Mouse (Mus musculus) forebrain, postnatal 0 days (tissue): ENCODE results near the gene Rpl11. TPM values are rescaled to one million over a fixed set of nuclear protein-coding genes. Genes with fewer than 3 reads are reported as not detected.

ENCODE experiments used
- ATAC-seq: fragments of 200-750 bp; cut with Nextera tagmentation; 2 replicates; pipeline ENCODE4 v1.8.0; 2017; ENCODE audit warnings: mild to moderate bottlenecking, moderate library complexity
- DNase-seq: peaks from one replicate; pipeline ENCODE4 v3.0.0-alpha.2; 2015
- H3K27ac ChIP-seq: fragments of 300-500 bp; sonication (generic); 2 replicates; pipeline ENCODE4 v1.5.1; 2014; ENCODE audit warnings: low read depth, mild to moderate bottlenecking, antibody characterized with exemption, low read length, moderate library complexity, mixed read lengths
- H3K27me3 ChIP-seq: fragments of 300-500 bp; sonication (generic); 2 replicates; pipeline ENCODE4 v1.6.1; 2014; ENCODE audit warnings: mild to moderate bottlenecking, low read length, mixed read lengths; ENCODE audit not compliant: insufficient read depth
- H3K36me3 ChIP-seq: fragments of 300-500 bp; sonication (generic); 2 replicates; pipeline ENCODE4 v1.6.1; 2014; ENCODE audit warnings: mild to moderate bottlenecking, moderate library complexity; ENCODE audit not compliant: insufficient read depth
- H3K4me1 ChIP-seq: fragments of 300-500 bp; sonication (generic); 2 replicates; pipeline ENCODE4 v1.6.1; 2014; ENCODE audit warnings: antibody characterized with exemption; ENCODE audit not compliant: insufficient read depth
- H3K4me2 ChIP-seq: fragments of 300-500 bp; sonication (generic); 2 replicates; pipeline ENCODE4 v1.6.1; 2014; ENCODE audit warnings: low read depth, mild to moderate bottlenecking, moderate library complexity
- H3K4me3 ChIP-seq: fragments of 300-500 bp; sonication (generic); 2 replicates; pipeline ENCODE4 v1.5.1; 2014; ENCODE audit warnings: low read depth, low read length, mixed read lengths
- H3K9ac ChIP-seq: fragments of 300-500 bp; sonication (generic); 2 replicates; pipeline ENCODE4 v1.6.1; 2014; ENCODE audit warnings: mild to moderate bottlenecking
- H3K9me3 ChIP-seq: fragments of 300-500 bp; sonication (generic); 2 replicates; pipeline ENCODE4 v1.6.1; 2016; ENCODE audit warnings: low read length
- CTCF ChIP-seq: sonication (generic); IDR thresholded peaks from 2 replicates; pipeline ENCODE4 v1.5.1; 2016; ENCODE audit warnings: antibody characterized with exemption, control low read depth, low read depth
- WGBS: fragments of 180-500 bp; shearing (Covaris S2); extraction: QIAGEN DNeasy Blood & Tissue Kit; methylation state at CpG from one replicate; pipeline ENCODE4 v1.1.7; 2014; 5-methylcytosine and 5-hydroxymethylcytosine counted together
- polyA plus RNA-seq: library from polyadenylated mRNA; unstranded; fragments of >200 nt; fragmentation: Nextera tagmentation; extraction: Ambion mirVana; gene quantifications from 2 replicates; pipeline ENCODE4 v1.2.1, GENCODE M21; 2015
- total RNA-seq: library from RNA; depleted of rRNA; stranded (reverse); fragments of >200 nt; gene quantifications from 2 replicates; pipeline ENCODE4 v1.2.3, GENCODE M21; 2014

The Rpl11 gene
- total and polyA plus RNA-seq, 2 experiments from 2014 or later = 313 to 1,141 TPM

DNA sequence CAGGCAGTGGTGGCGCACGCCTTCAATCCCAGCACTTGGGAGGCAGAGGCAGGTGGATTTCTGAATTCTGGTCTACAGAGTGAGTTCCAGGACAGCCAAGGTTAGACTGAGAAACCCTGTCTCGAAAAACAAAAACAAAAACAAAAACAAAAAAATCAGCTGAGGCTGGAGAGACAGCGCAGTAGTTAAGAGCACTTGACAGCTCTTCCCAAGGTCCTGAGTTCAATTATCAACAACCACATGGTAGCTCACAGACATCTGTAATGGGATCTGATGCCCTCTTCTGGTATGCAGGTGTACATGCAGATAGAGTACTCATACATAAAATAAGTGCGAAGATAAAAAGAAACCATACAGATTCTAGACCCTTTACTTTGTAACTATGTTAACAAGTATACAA is 615 bp upstream of the Rpl11 start:
- Histone ChIP-seq H3K9ac (no peak overlapping the region), H3K4me2 (no peak overlapping the region), H3K27ac (no peak overlapping the region), H3K4me3 (no peak overlapping the region), H3K27me3 (no peaks in the 10 kb centered on the region), H3K4me1 (peaks cover 7% of the 10 kb centered on the region; the same call in 1 of the 2 replicates), H3K36me3 (peaks cover 26% of the 10 kb centered on the region), H3K9me3 (no peaks in the 10 kb centered on the region)
- DNase-seq (no peak), ATAC-seq (no peak)
- 80% methylated on average over 5 of the region's 5 CpGs for WGBS
- no peak for TF ChIP-seq CTCF

DNA sequence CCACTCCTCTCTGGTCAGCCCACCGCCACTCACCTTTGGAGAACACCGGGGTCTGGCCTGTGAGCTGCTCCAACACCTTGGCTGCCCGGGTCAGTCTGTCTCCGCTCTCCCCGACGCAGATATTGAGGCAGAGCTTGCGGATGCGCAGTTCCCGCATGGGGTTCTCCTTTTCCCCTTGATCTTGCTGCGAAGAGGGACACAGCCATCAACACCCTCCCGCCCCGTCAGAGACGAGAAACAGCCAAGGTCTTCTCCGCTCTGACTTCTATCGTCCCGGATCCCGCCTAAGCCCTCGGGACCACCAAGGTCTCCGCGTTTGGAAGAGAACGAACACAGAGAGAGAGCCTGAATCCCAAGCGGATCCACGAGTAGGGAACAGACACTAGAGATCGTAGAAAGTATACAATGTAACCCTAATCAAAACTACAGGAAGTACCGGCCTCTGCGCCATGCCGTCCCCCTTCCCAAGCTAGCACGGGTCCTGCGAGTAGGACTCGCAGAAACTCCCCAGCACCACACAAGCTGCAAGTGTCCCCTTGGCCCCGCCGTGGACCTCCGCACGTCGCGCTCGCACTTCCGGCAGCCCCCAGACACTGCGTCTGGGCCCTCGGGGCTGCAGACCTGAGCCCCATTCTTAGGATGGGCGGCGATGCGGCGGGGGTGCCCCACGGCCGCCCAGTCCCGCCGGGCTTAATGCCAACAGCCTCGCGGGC is 538 bp downstream of the Rpl11 start:
- DNase-seq (no peak), ATAC-seq (peak; percentile 90)
- H3K36me3 ChIP-seq = peaks cover 33% of the 10 kb centered on the region
- H3K4me2 ChIP-seq = peak overlapping the region; percentile 79
- WGBS = under 1% methylated on average over 46 of the region's 50 CpGs
- peak overlapping the region; percentile 96 for H3K9ac ChIP-seq
- no peaks in the 10 kb centered on the region for H3K27me3 ChIP-seq
- peak overlapping the region; percentile 94 for H3K27ac ChIP-seq
- no peak for TF ChIP-seq CTCF
- peak overlapping the region; percentile 93 for H3K4me3 ChIP-seq
- peaks cover 7% of the 10 kb centered on the region; the same call in 1 of the 2 replicates for H3K4me1 ChIP-seq
- no peaks in the 10 kb centered on the region for H3K9me3 ChIP-seq

DNA sequence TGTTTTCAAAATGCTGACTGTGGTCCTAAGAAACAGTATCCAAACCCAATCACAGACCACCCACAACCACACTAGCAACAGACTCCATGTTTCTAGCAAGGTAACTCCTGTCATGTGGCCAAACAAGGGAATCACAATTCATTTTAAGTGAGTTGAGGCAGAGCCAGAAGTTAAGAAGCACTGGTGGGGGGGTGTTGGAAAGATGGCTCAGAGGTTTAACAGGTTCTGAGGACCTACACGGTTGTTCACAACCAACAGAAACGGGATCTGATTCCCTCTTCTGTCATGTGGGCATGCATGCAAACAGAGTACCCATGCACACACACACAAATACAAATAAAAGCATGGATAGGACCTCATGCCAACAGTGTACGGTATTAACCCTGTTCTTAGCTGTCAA is 1.2 kb downstream of the Rpl11 start:
- H3K36me3 ChIP-seq = peaks cover 38% of the 10 kb centered on the region
- peaks cover 7% of the 10 kb centered on the region; the same call in 1 of the 2 replicates for H3K4me1 ChIP-seq
- no peak for TF ChIP-seq CTCF
- ATAC-seq = no peak
- DNase-seq = peak; percentile 18
- peak overlapping the region; percentile 79 for H3K4me2 ChIP-seq
- no peaks in the 10 kb centered on the region for H3K27me3 ChIP-seq
- peak overlapping the region; percentile 96 for H3K9ac ChIP-seq
- peak overlapping the region; percentile 93 for H3K4me3 ChIP-seq
- H3K27ac ChIP-seq = peak overlapping the region; percentile 29; the same call in 1 of the 2 replicates
- WGBS = 0% methylated on average over 3 of the region's 3 CpGs
- no peaks in the 10 kb centered on the region for H3K9me3 ChIP-seq

DNA sequence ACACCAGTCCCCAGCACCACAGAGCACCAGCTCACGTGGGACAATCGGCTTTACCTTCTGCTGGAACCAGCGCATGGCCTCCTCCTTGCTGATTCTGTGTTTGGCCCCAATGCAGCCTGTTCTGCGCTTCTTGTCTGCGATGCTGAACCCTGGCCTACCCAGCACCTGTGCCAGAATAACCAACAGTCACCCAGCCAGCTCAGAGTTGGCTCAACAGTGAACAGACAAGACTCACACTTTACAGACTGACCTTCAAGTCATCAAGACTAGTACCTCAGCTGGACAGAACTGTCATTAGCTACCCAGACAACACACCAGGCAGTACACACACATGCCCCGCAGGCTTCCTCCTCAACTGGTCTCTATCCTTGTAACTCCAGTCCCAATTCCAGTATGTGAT is 3.0 kb downstream of the Rpl11 start:
- TF ChIP-seq CTCF = no peak
- H3K4me2 ChIP-seq = no peak overlapping the region
- peaks cover 7% of the 10 kb centered on the region; the same call in 1 of the 2 replicates for H3K4me1 ChIP-seq
- no peak overlapping the region for H3K9ac ChIP-seq
- peaks cover 52% of the 10 kb centered on the region for H3K36me3 ChIP-seq
- H3K9me3 ChIP-seq = no peaks in the 10 kb centered on the region
- H3K27ac ChIP-seq = no peak overlapping the region
- no peak for ATAC-seq
- no peaks in the 10 kb centered on the region for H3K27me3 ChIP-seq
- no peak for DNase-seq
- no peak overlapping the region for H3K4me3 ChIP-seq
- 89% methylated on average over 6 of the region's 6 CpGs for WGBS

- Histone ChIP-seq H3K27me3 (no peaks in the 10 kb centered on the region), H3K27ac (no peak overlapping the region), H3K9me3 (no peaks in the 10 kb centered on the region), H3K9ac (no peak overlapping the region), H3K36me3 (peaks cover 60% of the 10 kb centered on the region), H3K4me1 (peaks cover 7% of the 10 kb centered on the region; the same call in 1 of the 2 replicates), H3K4me3 (no peak overlapping the region), H3K4me2 (no peak overlapping the region)
- DNase-seq = no peak
- ATAC-seq = no peak
- TF ChIP-seq CTCF = no peak
- 75% methylated on average over 4 of the region's 4 CpGs for WGBS
Observed at GRCm38 (mm10) chr4:136048291-136049032, 4.8 kb downstream of the Rpl11 start.

GRCm38 (mm10) chr4:136047626-136048025 is 5.6 kb downstream of the Rpl11 start:
- WGBS = 45% methylated on average over 4 of the region's 4 CpGs
- Histone ChIP-seq H3K27ac (no peak overlapping the region), H3K4me3 (no peak overlapping the region), H3K36me3 (peaks cover 60% of the 10 kb centered on the region), H3K27me3 (no peaks in the 10 kb centered on the region), H3K9ac (no peak overlapping the region), H3K4me1 (peaks cover 7% of the 10 kb centered on the region; the same call in 1 of the 2 replicates), H3K4me2 (no peak overlapping the region), H3K9me3 (no peaks in the 10 kb centered on the region)
- DNase-seq = no peak
- TF ChIP-seq CTCF = no peak
- no peak; the same call in 1 of the 2 replicates for ATAC-seq

DNA sequence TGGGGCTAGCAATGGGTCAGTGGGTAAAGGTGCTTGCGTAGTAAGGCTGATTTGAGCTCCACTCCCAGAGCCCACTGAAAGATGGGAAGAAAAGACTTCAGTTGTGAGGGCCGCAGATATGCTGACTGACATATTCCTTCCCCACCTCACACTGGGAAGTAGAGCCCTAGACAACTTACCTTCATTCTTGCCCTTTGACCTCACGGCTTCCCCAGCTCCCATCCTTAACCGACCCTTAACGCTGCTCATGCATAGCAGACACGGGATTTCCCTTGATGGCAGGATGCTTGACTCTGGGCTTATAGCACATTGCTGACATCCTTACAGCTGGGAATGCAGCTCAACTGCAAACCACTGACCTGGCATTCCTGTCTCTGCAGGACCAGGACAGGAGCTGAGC is 6.3 kb downstream of the Rpl11 start:
- Histone ChIP-seq H3K4me2 (no peak overlapping the region), H3K36me3 (peaks cover 60% of the 10 kb centered on the region), H3K9ac (no peak overlapping the region), H3K27ac (no peak overlapping the region), H3K27me3 (no peaks in the 10 kb centered on the region), H3K9me3 (no peaks in the 10 kb centered on the region), H3K4me1 (peaks cover 5% of the 10 kb centered on the region; the same call in 1 of the 2 replicates), H3K4me3 (no peak overlapping the region)
- WGBS = 83% methylated on average over 6 of the region's 6 CpGs
- no peak for ATAC-seq
- TF ChIP-seq CTCF = no peak
- no peak for DNase-seq
